Mouse (Mus musculus): Measurements from ENCODE around the gene Gpa33.

Gene Gpa33

DNA sequence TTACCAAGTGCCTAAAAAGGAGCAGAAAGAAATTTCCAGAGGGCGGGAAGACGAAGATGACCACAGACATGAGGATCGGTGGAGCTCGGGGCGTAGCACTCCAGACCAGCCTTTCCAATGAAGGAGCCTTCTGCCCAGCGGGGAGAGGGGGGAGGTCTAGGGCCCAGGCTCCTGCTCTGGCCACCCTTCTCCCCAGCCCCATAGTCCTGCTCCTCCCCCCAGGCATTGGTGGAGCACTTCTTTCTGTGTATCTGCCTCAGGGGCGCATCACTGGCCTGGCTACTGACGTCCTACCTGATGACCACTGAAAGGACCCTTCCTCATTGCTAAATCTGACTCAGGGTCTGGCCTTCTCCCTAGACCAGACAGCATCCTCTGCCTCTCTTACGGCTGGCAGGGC lies 35.1 kb downstream of the Gpa33 start:
- no peak for DNase-seq (ENCODE audit: low spot score in 2 of 2)

- no peak for DNase-seq (ENCODE audit: low spot score in 2 of 2)
These were observed 37.4 kb downstream of the Gpa33 start for GRCm38 (mm10) chr1:166167405-166167804.

- no peak for DNase-seq (ENCODE audit: low spot score in 2 of 2)
These were observed 38.0 kb downstream of the Gpa33 start for GRCm38 (mm10) chr1:166168017-166168416.

DNA sequence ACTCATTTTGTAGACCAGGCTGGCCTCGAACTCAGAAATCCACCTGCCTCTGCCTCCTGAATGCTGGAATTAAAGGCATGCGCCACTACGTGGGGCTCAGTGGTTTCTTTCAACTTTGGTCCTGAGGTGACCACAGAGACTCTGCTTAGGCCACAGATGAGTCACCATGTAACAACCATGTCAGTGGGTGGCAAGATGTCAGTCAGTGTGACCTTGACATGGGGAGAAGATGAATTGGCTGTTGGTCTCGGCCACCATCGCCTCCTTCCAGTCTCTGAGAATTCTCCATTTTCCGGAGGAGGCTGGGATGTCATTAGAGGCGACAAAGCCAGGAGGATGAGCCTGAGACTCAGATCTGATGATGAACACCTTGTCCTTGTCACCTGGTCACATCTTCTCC lies 39.7 kb downstream of the Gpa33 start:
- no peak for DNase-seq (ENCODE audit: low spot score in 2 of 2)

DNA sequence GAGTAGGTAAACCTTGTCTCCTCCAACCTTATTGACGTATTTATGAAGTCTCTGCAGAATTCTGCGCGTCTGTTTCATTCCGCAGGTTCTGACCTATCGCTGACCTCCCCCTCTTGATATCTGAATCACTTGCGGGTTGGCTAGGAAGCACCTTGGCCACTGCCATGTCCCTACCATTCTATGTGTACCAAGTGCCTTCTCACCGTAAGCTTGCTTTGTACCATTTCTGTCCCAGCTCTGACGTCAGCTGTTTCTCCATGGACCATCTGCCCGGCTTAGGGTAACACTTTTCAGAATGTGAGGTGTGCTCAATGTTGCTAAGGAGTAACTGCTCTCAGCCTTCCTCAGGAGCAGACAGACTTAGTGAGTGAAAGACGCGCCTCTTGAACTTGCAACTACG lies 40.8 kb downstream of the Gpa33 start:
- no peak for DNase-seq (ENCODE audit: low spot score in 2 of 2)

DNA sequence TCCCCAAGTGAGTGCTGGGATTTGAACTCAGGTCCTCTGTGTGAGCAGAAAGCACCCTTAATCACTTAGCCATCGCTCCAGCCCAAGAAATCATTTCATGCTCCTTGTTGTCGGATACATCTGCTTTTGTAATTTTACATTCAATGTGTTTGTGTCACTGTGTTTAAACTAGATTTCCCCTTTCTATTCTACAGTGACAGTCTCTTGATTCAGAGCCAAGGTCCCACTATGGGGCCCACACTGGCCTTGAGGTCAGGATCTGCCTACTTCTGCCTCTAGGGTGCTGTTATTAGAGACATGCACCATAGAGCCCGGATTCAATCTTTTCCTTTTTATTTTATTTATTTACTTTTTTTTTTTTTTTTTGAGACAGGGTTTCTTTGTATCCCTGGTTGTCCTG lies 43.0 kb downstream of the Gpa33 start:
- DNase-seq (ENCODE audit: low spot score in 2 of 2), result no peak

GRCm38 (mm10) chr1:166173621-166174020 lies 43.6 kb downstream of the Gpa33 start:
- no peak for DNase-seq (ENCODE audit: low spot score in 2 of 2)

DNA sequence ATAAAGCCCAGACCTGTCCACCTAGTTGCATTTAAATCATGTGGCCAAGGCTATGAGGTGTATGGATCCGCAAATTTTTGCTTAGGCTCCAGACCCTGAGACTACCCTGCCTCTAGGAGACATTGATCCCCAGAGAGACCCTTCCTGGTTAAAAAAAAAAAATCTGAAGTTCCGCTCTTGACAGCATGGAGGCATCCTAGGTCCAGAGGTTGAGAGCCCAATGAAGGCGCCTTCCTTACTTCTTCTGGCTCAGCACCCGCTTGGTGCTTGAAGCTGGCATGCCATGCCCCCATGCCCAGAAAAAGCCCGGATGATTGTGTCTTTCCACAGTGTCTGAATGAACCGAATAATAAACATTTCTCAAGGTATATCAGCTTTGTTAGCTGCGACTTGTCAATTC lies 51.5 kb downstream of the Gpa33 start:
- no peak for DNase-seq (ENCODE audit: low spot score in 2 of 2)

DNA sequence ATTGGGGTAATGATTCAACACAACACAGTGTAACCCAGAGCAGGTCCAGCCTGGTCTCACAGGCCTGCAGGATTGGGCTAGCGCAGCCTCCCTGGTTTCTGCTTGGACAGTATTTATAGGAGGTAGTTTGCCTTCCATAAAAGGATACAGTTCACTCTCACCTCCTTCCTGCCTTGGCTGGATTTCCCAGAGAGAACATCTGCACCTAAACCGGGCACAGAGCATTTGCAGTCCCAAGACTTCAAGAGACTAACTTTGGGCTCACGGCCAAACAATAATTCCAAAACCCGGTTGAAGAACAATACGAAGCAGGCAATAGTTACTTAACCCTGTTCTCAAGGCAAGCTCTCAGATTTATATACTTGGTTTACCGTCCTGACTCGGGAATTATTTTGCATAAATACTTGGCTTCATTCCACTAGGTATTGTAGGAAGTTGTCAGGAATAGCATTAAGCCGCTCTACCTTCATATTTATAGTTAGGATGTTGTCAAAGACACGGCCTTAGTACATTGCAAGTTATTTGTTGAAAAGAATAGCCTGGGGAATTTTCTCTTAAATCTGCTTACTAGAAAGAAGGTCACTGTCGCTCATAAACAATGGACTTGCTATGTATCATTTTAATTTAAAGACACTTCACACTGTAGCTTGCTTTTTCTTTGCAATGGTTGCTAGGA lies 53.1 kb downstream of the Gpa33 start:
- no peak for DNase-seq (ENCODE audit: low spot score in 2 of 2)

DNA sequence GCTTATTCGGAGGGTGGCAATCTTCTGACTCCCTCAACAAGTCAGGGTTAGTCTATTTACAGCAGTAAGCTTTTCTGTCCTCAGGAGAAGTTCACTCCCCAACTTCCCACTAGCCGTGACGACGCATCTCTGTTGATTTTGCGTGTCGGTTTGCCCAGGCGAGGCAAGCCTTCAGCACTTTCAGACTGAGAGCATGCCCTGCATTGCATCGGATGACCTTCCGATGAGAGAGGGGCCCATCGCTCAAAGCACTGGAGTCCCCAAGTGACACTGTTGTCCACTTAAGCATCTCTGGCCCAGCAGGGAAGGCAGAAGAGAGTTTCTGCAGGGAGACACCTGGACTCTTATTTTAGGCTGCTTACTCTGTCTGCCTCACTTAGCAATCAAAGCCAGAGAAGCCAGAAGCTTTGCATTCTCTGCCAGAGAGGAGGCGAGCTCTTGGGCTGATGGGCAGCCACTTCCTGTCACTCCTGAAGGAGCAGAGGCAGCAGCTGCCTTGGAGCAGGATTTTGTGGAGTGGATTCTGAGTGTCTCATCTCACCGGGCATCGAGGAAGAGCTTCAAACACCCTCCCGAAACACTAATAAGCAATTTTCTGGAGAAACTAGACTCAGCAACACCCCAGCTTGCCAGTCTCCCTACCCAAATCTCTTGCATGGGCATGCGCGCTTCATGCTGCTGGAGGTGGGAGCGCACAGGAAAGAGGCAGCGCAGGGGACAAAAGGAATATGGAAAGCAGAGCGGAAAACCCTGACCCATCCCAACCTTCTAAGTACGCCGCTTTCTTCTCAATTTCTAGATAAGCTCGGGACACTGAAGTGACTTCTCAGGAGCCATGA lies 54.6 kb downstream of the Gpa33 start:
- no peak for DNase-seq (ENCODE audit: low spot score in 2 of 2)

DNA sequence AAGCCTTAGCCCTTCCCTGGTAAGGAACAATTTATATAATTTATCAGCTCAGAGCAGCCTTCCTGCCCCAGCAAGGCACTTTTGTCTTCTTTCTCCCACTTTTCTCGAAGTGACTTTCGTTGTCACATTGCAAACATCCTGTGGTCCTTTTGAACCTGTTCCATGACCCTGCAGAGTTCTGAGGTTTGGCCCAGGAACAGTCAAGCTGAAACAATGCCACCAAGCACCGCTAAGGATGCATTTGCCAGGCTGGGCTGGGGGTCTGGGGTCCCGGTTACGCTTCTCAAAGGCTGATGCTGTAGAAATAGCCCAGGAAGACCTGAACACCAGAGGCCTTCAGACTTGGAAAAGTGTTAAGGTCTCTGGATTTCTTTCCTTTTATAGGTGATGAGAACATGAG lies 55.3 kb downstream of the Gpa33 start:
- DNase-seq (ENCODE audit: low spot score in 2 of 2), result no peak

DNA sequence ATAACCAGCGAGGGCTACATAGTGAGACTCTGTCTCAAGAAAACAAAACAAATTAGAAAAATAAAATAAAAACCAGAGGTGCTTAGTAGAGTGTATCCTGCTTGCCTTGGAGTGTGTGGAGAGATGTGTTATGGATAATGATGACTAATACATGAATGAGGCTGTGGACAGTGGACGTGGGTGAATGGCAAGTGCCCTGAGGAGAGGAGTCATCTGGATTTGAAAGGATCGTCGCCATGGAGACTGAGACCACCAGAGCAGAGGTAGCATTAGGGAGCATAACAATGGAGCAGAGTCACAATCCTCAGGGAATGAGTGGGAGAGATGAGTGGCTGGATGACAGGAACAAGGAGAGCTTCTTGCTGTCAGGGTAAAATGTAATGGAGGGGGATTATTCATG lies 59.8 kb downstream of the Gpa33 start:
- DNase-seq (ENCODE audit: low spot score in 2 of 2), result no peak

DNA sequence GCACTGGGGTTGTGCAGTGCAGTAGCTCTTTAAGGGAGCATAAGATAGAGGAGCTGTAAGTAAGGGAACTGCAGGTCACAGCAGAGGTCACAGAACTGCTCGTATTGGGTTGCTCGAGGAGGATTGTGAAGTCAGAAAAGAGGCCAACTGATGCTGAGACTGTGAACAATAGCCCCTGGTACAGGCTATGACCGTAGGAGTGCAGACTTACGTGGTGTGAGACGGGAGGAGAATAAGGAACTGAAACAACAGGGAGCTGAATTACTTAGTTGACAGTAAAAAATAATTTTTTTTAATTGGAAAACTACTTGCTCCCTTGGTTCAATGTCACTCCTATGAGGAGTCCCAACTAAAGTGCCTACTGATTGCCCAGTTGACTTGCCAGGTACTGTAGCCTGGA lies 74.1 kb downstream of the Gpa33 start:
- no peak for DNase-seq (ENCODE audit: low spot score in 2 of 2)

- no peak for DNase-seq (ENCODE audit: low spot score in 2 of 2)
These were observed 75.1 kb downstream of the Gpa33 start for GRCm38 (mm10) chr1:166205159-166205558.

GRCm38 (mm10) chr1:166209371-166209770 lies 79.3 kb downstream of the Gpa33 start:
- no peak for DNase-seq (ENCODE audit: low spot score in 2 of 2)

- DNase-seq (ENCODE audit: low spot score in 2 of 2), result no peak
These were observed 84.1 kb downstream of the Gpa33 start for GRCm38 (mm10) chr1:166214181-166214580.
